Mouse (Mus musculus) cortical plate, adult 2 months (tissue): ENCODE measurements at regions not wholly inside any gene's neighbourhood (a gene's known extent, or its start where the extent isn't known, plus 50 kb on each side); places are given as distances from the start of the nearest gene placed in this dataset.

ENCODE experiments used
- H3K27ac ChIP-seq: fragments of 200-500 bp; 2 replicates; pipeline ENCODE4 v1.5.1; 2012; ENCODE audit warnings: low read length, control low read depth, inconsistent platforms; ENCODE audit not compliant: insufficient read depth
- H3K4me1 ChIP-seq: fragments of 200-500 bp; 2 replicates; pipeline ENCODE4 v1.6.1; 2011; ENCODE audit warnings: low read length; ENCODE audit not compliant: control insufficient read depth, insufficient read depth
- H3K4me3 ChIP-seq: fragments of 200-500 bp; 2 replicates; pipeline ENCODE4 v1.5.1; 2011; ENCODE audit warnings: mild to moderate bottlenecking, low read length, control low read depth; ENCODE audit not compliant: insufficient read depth
- CTCF ChIP-seq: fragments of 200-500 bp; IDR thresholded peaks from 2 replicates; pipeline ENCODE4 v1.5.1; 2011; ENCODE audit warnings: mild to moderate bottlenecking, control low read depth, low read length; ENCODE audit not compliant: insufficient read depth; ENCODE audit errors: extremely low read depth
- POLR2A ChIP-seq: fragments of 200-500 bp; IDR thresholded peaks from 2 replicates; pipeline ENCODE4 v1.6.1; 2011; ENCODE audit warnings: mild to moderate bottlenecking, low read length, control low read depth; ENCODE audit not compliant: insufficient read depth; ENCODE audit errors: extremely low read depth

DNA sequence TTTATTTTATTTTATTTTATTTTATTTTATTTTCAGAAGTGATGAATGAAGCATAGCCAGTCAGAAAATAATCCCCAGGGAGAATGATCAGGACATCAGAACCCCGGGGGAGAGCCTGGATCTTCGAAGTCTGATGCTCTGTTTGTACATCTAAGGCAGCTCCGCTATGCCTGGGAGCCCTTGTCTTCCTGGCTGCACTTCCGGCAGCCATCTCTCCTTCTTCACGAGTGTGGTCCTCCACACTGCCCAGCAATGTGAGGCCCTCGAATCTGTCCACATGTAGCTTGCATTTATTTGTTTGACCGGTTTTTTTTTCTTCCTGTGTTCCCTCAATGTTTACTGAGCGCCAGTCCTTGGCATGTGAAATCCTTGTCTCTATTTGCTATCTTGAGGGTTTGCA is 95.9 kb downstream of the Vcpkmt start:
- Histone ChIP-seq H3K4me3 (no peak overlapping the region), H3K4me1 (peaks cover 2% of the 10 kb centered on the region; the same call in 1 of the 2 replicates), H3K27ac (no peak overlapping the region)
- no peak for TF ChIP-seq POLR2A
- TF ChIP-seq CTCF, result no peak

DNA sequence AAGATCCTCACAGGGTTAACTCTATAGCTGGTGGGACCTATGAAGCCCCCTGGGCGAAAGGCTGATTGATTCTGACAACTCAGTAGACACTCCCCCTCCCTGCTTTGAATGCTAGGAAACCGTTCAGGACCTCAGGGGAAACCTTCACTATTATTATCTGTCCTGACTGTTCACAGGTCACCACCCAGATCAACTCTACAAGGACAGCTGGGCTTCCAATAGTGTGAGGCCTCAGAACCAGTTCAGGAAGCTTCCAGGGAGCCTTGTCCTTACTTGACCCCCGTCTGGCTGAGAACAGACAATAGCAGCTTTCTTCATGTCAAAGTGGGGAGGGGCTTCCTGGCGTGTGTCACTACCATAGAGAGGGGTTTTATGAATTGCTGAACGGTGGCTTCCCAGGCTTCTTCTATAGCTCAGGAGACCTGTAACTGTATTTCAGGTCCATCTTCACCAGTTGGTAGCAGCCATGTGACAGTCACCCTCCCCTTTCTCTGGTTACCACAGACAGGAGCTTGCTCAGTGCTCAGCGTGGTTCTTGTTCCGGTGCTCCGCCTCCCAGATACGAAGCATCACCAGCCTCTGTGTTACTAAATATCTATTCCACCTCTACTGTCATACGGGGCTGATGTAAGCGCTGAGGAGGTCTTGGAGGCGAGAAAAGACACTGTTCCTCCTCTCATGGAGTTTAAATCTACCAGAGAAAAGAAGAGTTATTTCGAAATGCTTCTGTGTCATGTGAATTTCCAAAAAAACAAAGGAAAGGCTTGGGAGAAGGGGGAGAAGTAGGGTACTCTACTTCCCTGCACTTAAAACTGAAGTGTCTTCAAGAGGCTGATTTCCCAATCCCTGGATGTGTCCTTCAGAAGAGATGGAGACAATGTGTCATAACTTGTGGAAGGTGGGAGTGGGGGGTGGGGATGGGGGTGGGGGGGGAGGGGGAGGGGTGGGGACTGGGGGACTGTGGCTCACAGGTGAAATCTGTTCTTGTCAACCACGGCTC is 96.9 kb downstream of the Vcpkmt start:
- Histone ChIP-seq H3K27ac (no peak overlapping the region), H3K4me1 (peaks cover 2% of the 10 kb centered on the region; the same call in 1 of the 2 replicates), H3K4me3 (no peak overlapping the region)
- no peak for TF ChIP-seq POLR2A
- no peak for TF ChIP-seq CTCF

DNA sequence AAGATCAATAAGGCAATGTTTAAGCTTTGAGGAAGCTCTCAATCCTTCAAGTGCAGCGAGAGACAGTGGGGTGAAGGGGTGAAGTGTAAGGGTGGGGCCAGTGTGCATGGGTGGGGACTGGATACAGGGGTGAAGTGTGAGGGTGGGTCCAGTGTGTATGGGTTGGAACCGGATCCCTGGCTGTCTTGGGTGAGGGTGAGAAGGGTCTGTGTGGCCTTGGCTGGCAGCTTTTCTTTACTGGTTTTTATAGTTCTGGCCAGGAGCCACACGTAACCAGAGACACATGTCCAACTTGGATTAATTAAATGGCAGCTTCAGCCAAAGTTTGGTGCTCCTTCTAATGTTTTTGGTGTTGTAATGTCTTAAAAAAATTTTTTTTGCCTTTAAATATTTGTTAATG is 101.4 kb downstream of the Vcpkmt start:
- H3K4me1 ChIP-seq, result peaks cover 2% of the 10 kb centered on the region; the same call in 1 of the 2 replicates
- no peak overlapping the region for H3K27ac ChIP-seq
- TF ChIP-seq CTCF (no peak), POLR2A (no peak)
- no peak overlapping the region for H3K4me3 ChIP-seq

DNA sequence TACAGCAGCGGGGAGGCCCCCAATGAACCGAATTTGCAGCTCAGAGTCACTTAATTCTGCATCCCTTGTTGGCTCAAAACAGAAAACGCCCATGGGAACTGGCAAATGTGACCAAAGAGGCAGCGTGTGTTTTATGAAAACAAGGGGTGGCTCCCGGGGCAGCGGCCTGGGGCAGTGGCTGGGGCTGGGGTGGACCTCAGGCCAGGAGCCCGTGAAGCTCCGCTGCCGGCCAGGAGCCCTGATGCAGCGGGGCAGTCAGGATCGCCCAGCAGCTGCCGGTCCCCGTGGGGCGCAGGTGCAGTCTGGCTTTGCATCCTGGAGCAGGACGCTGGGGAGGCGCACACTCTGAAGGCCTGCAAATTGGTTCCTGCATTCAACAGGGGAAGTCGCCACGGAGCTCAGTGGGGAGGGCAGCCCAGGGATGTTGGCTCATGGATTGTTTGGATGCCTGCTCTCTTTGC is 104.4 kb upstream of the Gm9887 start:
- Histone ChIP-seq H3K4me1 (no peaks in the 10 kb centered on the region), H3K4me3 (no peak overlapping the region), H3K27ac (no peak overlapping the region)
- no peak for TF ChIP-seq CTCF
- TF ChIP-seq POLR2A, result no peak

DNA sequence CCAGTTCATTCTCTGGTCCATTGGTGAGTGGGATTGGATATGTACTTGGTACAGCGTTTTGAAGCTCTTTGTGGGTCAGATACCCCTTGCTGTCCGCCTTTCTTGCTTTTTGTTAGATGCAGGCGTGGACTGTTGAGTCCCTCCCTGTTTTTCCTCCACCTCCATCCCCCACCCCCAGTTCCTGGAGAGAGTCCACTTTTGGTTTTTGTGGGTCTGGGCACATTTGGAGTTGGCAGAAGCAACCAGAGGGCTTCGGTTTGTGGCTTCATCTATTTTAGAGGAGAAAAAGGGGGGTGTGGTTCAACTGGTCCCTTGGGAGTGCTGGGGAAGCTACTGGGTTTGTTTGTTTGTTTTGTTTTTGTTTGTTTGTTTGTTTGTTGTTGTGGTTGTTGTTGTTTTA is 103.9 kb upstream of the Gm9887 start:
- TF ChIP-seq CTCF, result no peak
- no peak for TF ChIP-seq POLR2A
- no peak overlapping the region for H3K4me3 ChIP-seq
- no peak overlapping the region for H3K27ac ChIP-seq
- H3K4me1 ChIP-seq, result no peaks in the 10 kb centered on the region

DNA sequence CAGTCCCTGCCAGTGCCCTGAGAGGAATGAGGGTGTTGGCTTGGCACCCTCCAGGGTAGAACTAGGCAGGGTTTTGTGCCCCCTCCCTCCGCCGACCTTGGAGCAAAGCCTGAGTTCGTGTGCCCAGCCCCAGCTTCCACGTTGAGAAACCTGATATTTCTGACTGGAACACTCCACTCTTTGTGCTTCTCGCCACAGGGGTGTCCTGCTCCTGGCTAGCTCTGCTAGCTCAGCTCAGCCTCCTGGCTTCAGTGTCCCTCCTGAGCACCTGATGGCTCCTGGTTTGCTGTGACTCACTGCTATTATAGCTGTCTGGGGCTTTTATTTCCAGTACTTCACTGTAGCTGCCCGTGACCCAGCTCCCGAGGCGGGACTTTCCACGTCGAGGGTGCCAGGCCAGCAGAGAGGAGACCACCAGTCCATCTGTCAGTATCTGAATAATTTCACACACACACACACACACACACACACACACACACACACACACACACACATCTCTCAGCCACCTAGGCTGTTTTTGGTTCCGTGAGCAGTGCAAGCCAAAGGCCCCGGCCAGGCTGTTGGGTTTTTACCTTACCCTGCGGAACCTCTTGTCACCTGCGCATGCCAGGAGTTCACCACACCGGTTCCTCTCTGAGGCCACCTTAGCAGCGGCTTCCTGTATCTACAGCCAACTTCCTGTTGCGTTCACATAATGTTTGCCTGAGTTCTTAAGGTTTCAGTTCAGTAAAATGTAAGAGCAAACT is 102.8 kb upstream of the Gm9887 start:
- TF ChIP-seq POLR2A (no peak), CTCF (no peak)
- Histone ChIP-seq H3K4me1 (no peaks in the 10 kb centered on the region), H3K4me3 (no peak overlapping the region), H3K27ac (no peak overlapping the region)

DNA sequence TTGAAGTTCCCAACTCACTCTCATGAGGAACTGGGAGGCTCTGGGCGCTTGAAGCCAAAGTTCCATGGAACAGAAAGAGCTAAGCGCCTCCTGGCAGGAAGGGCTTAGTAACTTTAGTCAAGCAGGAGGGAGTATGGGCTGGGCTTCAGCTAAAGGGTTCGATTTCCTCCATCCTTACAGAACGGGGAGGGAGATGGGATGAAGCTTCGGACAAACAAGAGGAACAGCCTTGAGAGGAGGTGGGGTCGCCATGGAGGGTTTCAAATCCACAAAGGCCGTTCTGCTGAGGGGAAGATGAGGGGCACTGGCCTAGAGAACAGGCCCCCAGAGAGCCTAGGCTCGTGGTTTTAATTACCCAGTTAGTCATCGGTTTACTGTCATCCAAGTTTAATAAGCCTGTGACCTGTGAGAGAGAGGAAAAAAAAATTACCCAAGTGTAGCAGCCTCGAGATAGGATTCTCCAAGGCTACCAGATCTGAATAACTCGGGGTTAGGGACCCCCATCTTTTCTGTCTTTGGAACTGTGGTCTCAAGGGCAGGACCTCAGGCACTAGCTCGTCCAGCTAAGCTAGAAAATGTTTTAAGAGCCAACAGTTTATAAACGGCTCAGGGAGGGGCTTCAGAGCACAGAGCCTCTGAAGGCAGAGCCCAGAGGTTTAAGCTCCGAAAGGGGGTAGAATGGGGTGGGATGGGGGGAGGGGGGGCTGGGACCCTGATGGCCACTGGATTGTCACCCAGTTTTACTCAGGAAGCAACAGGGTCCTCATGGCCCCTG is 102.1 kb upstream of the Gm9887 start:
- Histone ChIP-seq H3K4me1 (no peaks in the 10 kb centered on the region), H3K27ac (no peak overlapping the region), H3K4me3 (no peak overlapping the region)
- TF ChIP-seq POLR2A, result no peak
- no peak for TF ChIP-seq CTCF

DNA sequence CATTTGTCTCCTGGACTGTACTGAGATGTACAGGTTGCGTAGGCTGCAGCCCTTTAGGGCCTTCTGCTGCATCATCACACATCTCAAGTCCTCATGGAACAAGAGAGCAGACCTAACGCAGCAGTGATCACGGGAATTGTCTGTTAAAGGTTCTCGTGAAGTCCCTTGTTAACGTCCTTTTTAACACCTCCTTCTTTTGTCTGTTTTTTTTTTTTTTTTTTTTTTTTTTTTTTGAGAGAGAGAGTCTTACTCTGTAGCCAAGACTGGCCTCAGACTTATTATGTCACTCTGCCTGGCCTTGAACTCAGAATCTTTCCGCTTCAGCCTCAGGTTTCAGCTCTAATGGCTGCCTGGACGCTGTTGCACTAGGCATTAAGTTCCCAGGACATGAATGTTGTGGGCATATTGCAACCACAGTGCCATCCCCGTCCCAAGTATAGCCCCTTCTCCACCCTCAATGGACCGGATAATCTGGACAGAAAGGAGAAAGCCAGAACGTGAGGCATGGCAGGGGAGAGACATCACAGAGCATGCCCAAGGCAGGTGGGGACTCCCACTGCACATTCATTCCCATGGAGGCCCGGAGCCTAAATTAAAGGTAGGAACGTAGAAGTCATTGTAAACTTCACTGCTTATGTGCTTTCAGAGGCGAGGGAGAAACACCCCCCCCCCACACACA is 101.3 kb upstream of the Gm9887 start:
- no peak overlapping the region for H3K4me3 ChIP-seq
- TF ChIP-seq POLR2A (no peak), CTCF (no peak)
- H3K4me1 ChIP-seq, result no peaks in the 10 kb centered on the region
- no peak overlapping the region for H3K27ac ChIP-seq

DNA sequence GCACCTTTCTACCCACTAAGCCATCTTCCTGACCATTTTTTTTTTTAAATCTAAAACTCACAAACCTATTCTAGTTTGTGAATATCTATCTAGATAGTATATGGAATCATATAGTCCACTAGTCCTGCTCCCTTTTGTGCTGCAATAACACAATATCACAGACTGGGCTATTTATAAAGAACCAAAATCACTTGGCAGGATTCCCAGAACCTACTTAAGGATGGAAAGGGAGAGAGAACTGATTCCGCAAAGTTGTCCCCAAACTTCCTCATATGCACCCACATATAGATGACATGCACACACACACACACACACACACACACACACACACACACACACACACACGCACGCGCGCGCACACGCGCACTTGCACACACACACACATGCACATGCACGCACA is 100.7 kb upstream of the Gm9887 start:
- Histone ChIP-seq H3K4me1 (no peaks in the 10 kb centered on the region), H3K27ac (no peak overlapping the region), H3K4me3 (no peak overlapping the region)
- TF ChIP-seq POLR2A (no peak), CTCF (no peak)
